8 mouse cellular contexts compared by ENCODE assay signal in genomic region chr19:40414798-40415475, GRCm38 (mm10).
DNase-seq lines count a peak whose midpoint lies in the region; ATAC-seq and TF ChIP-seq lines count a peak whose summit lies in the region.

No protein-coding gene starts in this region.

- no peaks in the 10 kb centered on the region for H3K9me3 ChIP-seq in forebrain, embryonic 10.5 days
- H3K9me3 ChIP-seq in forebrain, embryonic 13.5 days (replicated peaks): no peaks in the 10 kb centered on the region
- no peaks in the 10 kb centered on the region for H3K9me3 ChIP-seq in forebrain, embryonic 15.5 days
- no peaks in the 10 kb centered on the region for H3K9me3 ChIP-seq in midbrain, embryonic 11.5 days (ENCODE audit: control insufficient read depth, low read length)

- H3K27ac ChIP-seq in forebrain, embryonic 10.5 days: peak overlapping the region; percentile 53; the same call in 1 of the 2 replicates
- no peak overlapping the region for H3K27ac ChIP-seq in forebrain, embryonic 13.5 days
- 0 out of 2 replicates have a peak overlapping the region, but pooled peaks have one; percentile 21 for H3K27ac ChIP-seq in forebrain, embryonic 15.5 days (replicated peaks)
- H3K27ac ChIP-seq in midbrain, embryonic 11.5 days (ENCODE audit: low read depth, low read length): peak overlapping the region; percentile 25
- no peak overlapping the region for H3K27ac ChIP-seq in cerebellum, adult 2 months (ENCODE audit: insufficient read depth, low read length)

- 74% methylated on average over 11 of the region's 11 CpGs for WGBS in forebrain, embryonic 10.5 days
- 76% methylated on average over 11 of the region's 11 CpGs for WGBS in forebrain, embryonic 13.5 days
- 70% methylated on average over 11 of the region's 11 CpGs for WGBS in forebrain, embryonic 15.5 days
- 67% methylated on average over 11 of the region's 11 CpGs for WGBS in midbrain, embryonic 11.5 days
- 88% methylated on average over 11 of the region's 11 CpGs for WGBS in cerebellum, adult 2 months

- H3K4me3 ChIP-seq in forebrain, embryonic 10.5 days: no peak overlapping the region
- no peak overlapping the region for H3K4me3 ChIP-seq in forebrain, embryonic 13.5 days
- H3K4me3 ChIP-seq in forebrain, embryonic 15.5 days: no peak overlapping the region
- no peak overlapping the region for H3K4me3 ChIP-seq in midbrain, embryonic 11.5 days (ENCODE audit: low read depth, low read length)
- no peak overlapping the region for H3K4me3 ChIP-seq in cerebellum, adult 2 months (replicated peaks; ENCODE audit: insufficient read depth, low read depth, low read length)

- no peak for TF ChIP-seq CTCF in cerebellum, adult 2 months (IDR thresholded peaks at IDR 0.05; ENCODE audit: borderline replicate concordance, insufficient read depth, low read depth, low read length)

- ATAC-seq in forebrain, embryonic 13.5 days: no peak; the same call in 1 of the 2 replicates
- ATAC-seq in forebrain, embryonic 15.5 days (replicated peaks): no peak
- ATAC-seq in midbrain, embryonic 11.5 days (ENCODE audit: low FRiP score): peak; percentile 54; the same call in 1 of the 2 replicates
- no peak for ATAC-seq in cerebellum, adult (ENCODE audit: insufficient number of reproducible peaks, low FRiP score, low TSS enrichment)
- ATAC-seq in frontal cortex, adult (ENCODE audit: low TSS enrichment): no peak

- H3K27me3 ChIP-seq in forebrain, embryonic 10.5 days (ENCODE audit: poor library complexity, severe bottlenecking): no peaks in the 10 kb centered on the region
- no peaks in the 10 kb centered on the region for H3K27me3 ChIP-seq in forebrain, embryonic 13.5 days
- no peaks in the 10 kb centered on the region for H3K27me3 ChIP-seq in forebrain, embryonic 15.5 days
- no peaks in the 10 kb centered on the region for H3K27me3 ChIP-seq in midbrain, embryonic 11.5 days (ENCODE audit: control insufficient read depth, insufficient read depth, low read length)
- no peaks in the 10 kb centered on the region for H3K27me3 ChIP-seq in cerebellum, adult 2 months (ENCODE audit: control insufficient read depth, insufficient read depth, low read length)

- no peak overlapping the region for H3K4me2 ChIP-seq in forebrain, embryonic 13.5 days
- no peak overlapping the region for H3K4me2 ChIP-seq in forebrain, embryonic 15.5 days (replicated peaks)
- no peak overlapping the region for H3K4me2 ChIP-seq in midbrain, embryonic 11.5 days

- DNase-seq in forebrain, embryonic 10.5 days (ENCODE audit: extremely low spot score, low spot score): no peak
- peak; percentile 92 for DNase-seq in kidney, adult 9 months
- DNase-seq in midbrain, embryonic 11.5 days (ENCODE audit: low spot score, missing footprints): peak; percentile 86
- no peak for DNase-seq in cerebellum, adult 2 months

- H3K36me3 ChIP-seq in forebrain, embryonic 10.5 days (replicated peaks): no peaks in the 10 kb centered on the region
- no peaks in the 10 kb centered on the region for H3K36me3 ChIP-seq in forebrain, embryonic 13.5 days (ENCODE audit: poor library complexity, severe bottlenecking)
- no peaks in the 10 kb centered on the region; the same call in 1 of the 2 replicates for H3K36me3 ChIP-seq in forebrain, embryonic 15.5 days
- H3K36me3 ChIP-seq in midbrain, embryonic 11.5 days (ENCODE audit: control insufficient read depth, insufficient read depth, low read length): no peaks in the 10 kb centered on the region

- no peak overlapping the region for H3K9ac ChIP-seq in forebrain, embryonic 13.5 days
- no peak overlapping the region for H3K9ac ChIP-seq in forebrain, embryonic 15.5 days (replicated peaks)
- H3K9ac ChIP-seq in midbrain, embryonic 11.5 days (ENCODE audit: low read length): no peak overlapping the region

- TF ChIP-seq POLR2A in cerebellum, adult 2 months (IDR thresholded peaks at IDR 0.05; ENCODE audit: borderline replicate concordance, insufficient read depth, low read length): no peak

- H3K4me1 ChIP-seq in forebrain, embryonic 10.5 days: peaks cover 11% of the 10 kb centered on the region
- peaks cover 27% of the 10 kb centered on the region for H3K4me1 ChIP-seq in forebrain, embryonic 13.5 days
- peaks cover 29% of the 10 kb centered on the region for H3K4me1 ChIP-seq in forebrain, embryonic 15.5 days
- peaks cover 6% of the 10 kb centered on the region; the same call in 1 of the 2 replicates for H3K4me1 ChIP-seq in midbrain, embryonic 11.5 days (ENCODE audit: control insufficient read depth, insufficient read depth, low read length)
- H3K4me1 ChIP-seq in cerebellum, adult 2 months (ENCODE audit: control insufficient read depth, insufficient read depth, low read length): peaks cover 10% of the 10 kb centered on the region; the same call in 1 of the 2 replicates

Comparison
In these comparisons a context has a peak if more than half of its experiments do, and no peak if none do; other contexts are left out.
1. H3K27ac ChIP-seq: peak in forebrain, embryonic 10.5 days (single experiment), forebrain, embryonic 15.5 days (single experiment) and midbrain, embryonic 11.5 days (single experiment); none in forebrain, embryonic 13.5 days (single experiment) and cerebellum, adult 2 months (single experiment).
2. DNase-seq: peak in kidney, adult 9 months (single experiment) and midbrain, embryonic 11.5 days (single experiment); none in forebrain, embryonic 10.5 days (single experiment) and cerebellum, adult 2 months (0 of 2).